9 mouse cellular contexts compared by ENCODE assay signal in genomic region chr4:140674345-140674926, GRCm38 (mm10). TPM values are rescaled to one million over a fixed set of nuclear protein-coding genes. Genes with fewer than 3 reads are reported as not detected.
A peak's percentile ranks its signal among the peaks of the same experiment; 100 is the strongest.
DNase-seq lines count a peak whose midpoint lies in the region; ATAC-seq lines count a peak whose summit lies in the region.
"Had no signal": no experiment of that assay in that cellular context is flagged by ENCODE, and none has a peak within 500 bp of the region (broad histone marks: within the 10 kb centered on the region; RNA-seq: fewer than 3 reads in every experiment).

No protein-coding gene starts in this region.

- no peak overlapping the region for H3K4me2 ChIP-seq in forebrain, embryonic 16.5 days (ENCODE audit: low read length)
- H3K4me2 ChIP-seq in hindbrain, embryonic 11.5 days (replicated peaks; ENCODE audit: low read depth, low read length): no peak overlapping the region

- DNase-seq in Muller cell, postnatal 12 days (ENCODE audit: inconsistent ontology term): peak; percentile 88
- DNase-seq in cerebellum, adult 11 months: peak; percentile 80
- DNase-seq in hindbrain, embryonic 11.5 days (ENCODE audit: low spot score): peak; percentile 91
- peak; percentile 44 for DNase-seq in left cerebral cortex, adult 11 months (ENCODE audit: low spot score)
- DNase-seq in right cerebral cortex, postnatal 25 days: peak; percentile 48
- DNase-seq in urinary bladder, postnatal 25 days (ENCODE audit: low spot score): peak; percentile 94

- no peak overlapping the region for H3K4me3 ChIP-seq in forebrain, embryonic 16.5 days (replicated peaks; ENCODE audit: low read length)
- H3K4me3 ChIP-seq in hindbrain, embryonic 11.5 days (ENCODE audit: low read depth, low read length): no peak overlapping the region
- H3K4me3 ChIP-seq: megakaryocyte, embryonic 14.5 days had no signal

- H3K27ac ChIP-seq in forebrain, embryonic 16.5 days (ENCODE audit: low read length): no peak overlapping the region
- no peak overlapping the region for H3K27ac ChIP-seq in hindbrain, embryonic 11.5 days (ENCODE audit: low read depth, low read length)

- no peak overlapping the region for H3K9ac ChIP-seq in forebrain, embryonic 16.5 days (replicated peaks; ENCODE audit: low read depth, low read length)
- no peak overlapping the region for H3K9ac ChIP-seq in hindbrain, embryonic 11.5 days (ENCODE audit: low read depth, low read length)

- H3K36me3 ChIP-seq in forebrain, embryonic 16.5 days (ENCODE audit: control insufficient read depth, insufficient read depth): no peaks in the 10 kb centered on the region
- H3K36me3 ChIP-seq in hindbrain, embryonic 11.5 days (ENCODE audit: control insufficient read depth, insufficient read depth, low read length): no peaks in the 10 kb centered on the region

- H3K4me1 ChIP-seq in forebrain, embryonic 16.5 days (replicated peaks; ENCODE audit: control insufficient read depth, insufficient read depth, low read length): no peaks in the 10 kb centered on the region
- no peaks in the 10 kb centered on the region for H3K4me1 ChIP-seq in hindbrain, embryonic 11.5 days (replicated peaks; ENCODE audit: control insufficient read depth, insufficient read depth, low read length)

- ATAC-seq in forebrain, embryonic 16.5 days: peak; percentile 55; the same call in 1 of the 2 replicates
- peak; percentile 57 for ATAC-seq in hindbrain, embryonic 11.5 days (ENCODE audit: low FRiP score)
- peak; percentile 91 for ATAC-seq in megakaryocyte, adult 5-6 weeks (ENCODE audit: poor library complexity, severe bottlenecking)

- WGBS in forebrain, embryonic 16.5 days: 34% methylated on average over 13 of the region's 13 CpGs
- 31% methylated on average over 12 of the region's 13 CpGs for WGBS in hindbrain, embryonic 11.5 days

- no peaks in the 10 kb centered on the region for H3K9me3 ChIP-seq in forebrain, embryonic 16.5 days (ENCODE audit: control insufficient read depth, low read length)
- no peaks in the 10 kb centered on the region for H3K9me3 ChIP-seq in hindbrain, embryonic 11.5 days (ENCODE audit: control insufficient read depth, low read length)
- H3K9me3 ChIP-seq: megakaryocyte, embryonic 14.5 days had no signal

- H3K27me3 ChIP-seq in forebrain, embryonic 16.5 days (replicated peaks; ENCODE audit: control insufficient read depth, insufficient read depth, low read length): no peaks in the 10 kb centered on the region
- no peaks in the 10 kb centered on the region for H3K27me3 ChIP-seq in hindbrain, embryonic 11.5 days (ENCODE audit: control insufficient read depth, insufficient read depth, low read length)

RNA-seq across cellular contexts. Expression of gene Arhgef10l, which starts 8.6 kb away (rescaled TPM):
- 20.5 and 23.0 TPM in 2 replicates for polyA plus RNA-seq in forebrain, embryonic 16.5 days (2015; fragmentation: Nextera tagmentation; extraction: Ambion mirVana)
- 13.8 and 14.5 TPM in 2 replicates for polyA plus RNA-seq in hindbrain, embryonic 11.5 days (2014; fragmentation: Nextera tagmentation; extraction: Ambion mirVana)
- total RNA-seq in megakaryocyte, adult 5-6 weeks (2015): 22.8 and 25.3 TPM in 2 replicates
- total RNA-seq in megakaryocyte, adult 5-6 weeks (2017): 72.2 and 83.3 TPM in 2 replicates

RNA-seq across cellular contexts. Expression of gene Rcc2, which starts 25.9 kb away (rescaled TPM):
- 19.1 and 20.1 TPM in 2 replicates for polyA plus RNA-seq in forebrain, embryonic 16.5 days (2015; fragmentation: Nextera tagmentation; extraction: Ambion mirVana)
- 44.3 and 59.6 TPM in 2 replicates for polyA plus RNA-seq in hindbrain, embryonic 11.5 days (2014; fragmentation: Nextera tagmentation; extraction: Ambion mirVana)
- total RNA-seq in megakaryocyte, adult 5-6 weeks (2015): 30.3 and 37.4 TPM in 2 replicates
- total RNA-seq in megakaryocyte, adult 5-6 weeks (2017): 50.8 and 57.3 TPM in 2 replicates

Comparison
In these comparisons a context has a peak if more than half of its experiments do, and no peak if none do; other contexts are left out.
1. DNase-seq: peak in every context shown above with its lines; median percentile 94 in urinary bladder, postnatal 25 days; 91 in hindbrain, embryonic 11.5 days; 88 in Muller cell, postnatal 12 days; 80 in cerebellum, adult 11 months; 48 in right cerebral cortex, postnatal 25 days; 44 in left cerebral cortex, adult 11 months.